Mouse (Mus musculus) forebrain, embryonic 16.5 days (tissue): ENCODE measurements around the gene Dnah11. TPM values are rescaled to one million over a fixed set of nuclear protein-coding genes. Genes with fewer than 3 reads are reported as not detected.

Source experiments
- ATAC-seq: fragments of 200-750 bp; cut with Nextera tagmentation; 2 replicates; pipeline ENCODE4 v1.8.0; 2017; ENCODE audit warnings: mild to moderate bottlenecking, moderate library complexity
- H3K27ac ChIP-seq: fragments of 300-500 bp; sonication (generic); 2 replicates; pipeline ENCODE4 v1.5.1; 2014; ENCODE audit warnings: low read length, control low read depth
- H3K27me3 ChIP-seq: fragments of 300-500 bp; sonication (generic); replicated peaks from 2 replicates; pipeline ENCODE4 v1.6.1; 2014; ENCODE audit warnings: low read length; ENCODE audit not compliant: control insufficient read depth, insufficient read depth
- H3K36me3 ChIP-seq: fragments of 300-500 bp; sonication (generic); 2 replicates; pipeline ENCODE4 v1.6.1; 2014; ENCODE audit not compliant: control insufficient read depth, insufficient read depth
- H3K4me1 ChIP-seq: fragments of 300-500 bp; sonication (generic); replicated peaks from 2 replicates; pipeline ENCODE4 v1.6.1; 2014; ENCODE audit warnings: low read length; ENCODE audit not compliant: control insufficient read depth, insufficient read depth
- H3K4me2 ChIP-seq: fragments of 300-500 bp; sonication (generic); 2 replicates; pipeline ENCODE4 v1.6.1; 2014; ENCODE audit warnings: mild to moderate bottlenecking, low read length, control low read depth
- H3K4me3 ChIP-seq: fragments of 300-500 bp; sonication (generic); replicated peaks from 2 replicates; pipeline ENCODE4 v1.5.1; 2014; ENCODE audit warnings: mild to moderate bottlenecking, low read length, control low read depth
- H3K9ac ChIP-seq: fragments of 300-500 bp; sonication (generic); replicated peaks from 2 replicates; pipeline ENCODE4 v1.6.1; 2014; ENCODE audit warnings: low read depth, low read length, control low read depth
- H3K9me3 ChIP-seq: fragments of 300-500 bp; sonication (generic); 2 replicates; pipeline ENCODE4 v1.6.1; 2016; ENCODE audit warnings: low read length; ENCODE audit not compliant: control insufficient read depth
- WGBS: fragments of 180-500 bp; shearing (Covaris S2); extraction: QIAGEN DNeasy Blood & Tissue Kit; methylation state at CpG from one replicate; pipeline ENCODE4 v1.1.7; 2014; 5-methylcytosine and 5-hydroxymethylcytosine counted together
- polyA plus RNA-seq: library from polyadenylated mRNA; unstranded; fragments of >200 nt; fragmentation: Nextera tagmentation; extraction: Ambion mirVana; gene quantifications from 2 replicates; pipeline ENCODE4 v1.2.1, GENCODE M21; 2015

Gene Dnah11
- polyA plus RNA-seq, 1 experiment from 2014 or later, result 0.13 TPM

GRCm38 (mm10) chr12:117959213-117959612 is 239.6 kb downstream of the Dnah11 start:
- Histone ChIP-seq H3K4me1 (no peaks in the 10 kb centered on the region), H3K4me2 (no peak overlapping the region), H3K27me3 (no peaks in the 10 kb centered on the region), H3K4me3 (no peak overlapping the region), H3K36me3 (no peaks in the 10 kb centered on the region), H3K27ac (no peak overlapping the region), H3K9me3 (no peaks in the 10 kb centered on the region), H3K9ac (no peak overlapping the region)
- ATAC-seq, result no peak

GRCm38 (mm10) chr12:117946823-117947704 is 251.8 kb downstream of the Dnah11 start:
- no peak overlapping the region for H3K4me3 ChIP-seq
- no peak overlapping the region for H3K9ac ChIP-seq
- no peak overlapping the region for H3K4me2 ChIP-seq
- no peak overlapping the region for H3K27ac ChIP-seq
- H3K4me1 ChIP-seq, result no peaks in the 10 kb centered on the region
- ATAC-seq, result no peak
- H3K36me3 ChIP-seq, result no peaks in the 10 kb centered on the region
- H3K27me3 ChIP-seq, result no peaks in the 10 kb centered on the region
- 91% methylated on average over 5 of the region's 5 CpGs for WGBS
- no peaks in the 10 kb centered on the region for H3K9me3 ChIP-seq

DNA sequence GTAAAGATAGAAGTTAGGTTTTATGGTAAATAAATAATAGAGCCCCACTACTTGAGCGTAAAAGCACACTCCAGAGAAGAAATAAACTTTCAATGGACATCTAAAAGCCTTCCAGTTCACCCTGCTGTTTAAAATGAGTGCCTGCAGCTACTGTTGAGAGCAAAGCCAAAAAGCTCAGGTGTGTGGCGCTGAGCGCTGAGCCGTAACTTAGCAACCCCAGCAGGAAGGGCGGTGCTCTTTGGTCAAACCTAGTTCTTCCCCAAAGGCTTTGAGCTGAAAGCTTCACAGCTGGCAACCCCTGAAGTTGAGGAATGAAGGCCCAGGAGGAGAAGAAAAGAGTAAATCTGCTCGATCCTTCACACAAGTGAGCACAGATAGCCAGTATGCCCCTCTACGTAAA is 256.9 kb downstream of the Dnah11 start:
- Histone ChIP-seq H3K4me3 (no peak overlapping the region), H3K27ac (no peak overlapping the region), H3K4me1 (no peaks in the 10 kb centered on the region), H3K9me3 (no peaks in the 10 kb centered on the region), H3K36me3 (no peaks in the 10 kb centered on the region), H3K9ac (no peak overlapping the region), H3K27me3 (no peaks in the 10 kb centered on the region), H3K4me2 (no peak overlapping the region)
- WGBS, result 36% methylated on average over 7 of the region's 7 CpGs
- ATAC-seq, result no peak

DNA sequence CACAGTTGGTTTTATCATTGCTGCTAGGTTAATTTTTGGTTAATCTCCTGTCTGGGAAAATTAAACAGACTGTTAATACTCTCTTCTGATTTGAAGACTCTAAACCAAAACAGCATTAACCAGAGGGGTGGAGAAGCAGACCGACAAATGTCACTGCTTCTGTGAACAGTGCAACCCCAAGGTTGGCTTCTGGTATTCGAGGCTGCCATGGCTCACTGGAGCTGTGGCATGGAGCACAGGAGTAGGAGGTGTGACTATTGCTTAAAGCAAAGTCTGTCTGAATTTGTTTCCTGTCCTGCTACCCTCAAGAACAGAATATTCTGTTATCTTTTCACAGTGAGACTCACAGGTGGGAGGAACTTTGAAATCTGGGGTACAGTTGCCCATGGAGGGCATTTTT is 260.6 kb downstream of the Dnah11 start:
- ATAC-seq, result no peak
- H3K9ac ChIP-seq, result no peak overlapping the region

GRCm38 (mm10) chr12:117932026-117932425 is 266.8 kb downstream of the Dnah11 start:
- ATAC-seq, result no peak
- Histone ChIP-seq H3K4me2 (no peak overlapping the region), H3K27ac (no peak overlapping the region), H3K4me1 (no peaks in the 10 kb centered on the region), H3K36me3 (no peaks in the 10 kb centered on the region), H3K9me3 (no peaks in the 10 kb centered on the region), H3K4me3 (no peak overlapping the region), H3K9ac (no peak overlapping the region), H3K27me3 (no peaks in the 10 kb centered on the region)
- 76% methylated on average over 1 of the region's 1 CpGs for WGBS

More for the DNA sequence above, 260.6 kb downstream of the Dnah11 start:
- Histone ChIP-seq H3K4me2 (no peak overlapping the region), H3K9me3 (no peaks in the 10 kb centered on the region), H3K4me3 (no peak overlapping the region), H3K27me3 (no peaks in the 10 kb centered on the region), H3K36me3 (no peaks in the 10 kb centered on the region), H3K4me1 (no peaks in the 10 kb centered on the region), H3K27ac (no peak overlapping the region)
- 86% methylated on average over 2 of the region's 2 CpGs for WGBS

DNA sequence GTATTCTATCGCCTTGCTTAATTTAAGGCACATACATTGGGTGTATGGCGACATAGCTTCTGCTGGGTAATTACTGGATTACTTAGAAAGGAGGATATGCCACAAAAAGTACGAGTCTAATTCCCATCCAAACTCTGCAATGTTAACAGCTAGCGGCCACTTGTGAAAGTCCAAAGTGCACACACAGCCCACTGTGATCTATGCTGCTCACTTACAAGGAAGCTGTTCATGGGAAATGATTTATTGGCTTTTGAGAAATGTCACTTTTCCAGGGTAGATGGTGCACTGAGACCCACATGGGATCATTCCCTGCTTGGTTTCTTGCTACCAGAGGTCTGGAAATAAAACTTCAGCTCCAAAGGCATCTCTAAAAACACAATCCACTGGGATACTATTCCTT is 269.1 kb downstream of the Dnah11 start:
- Histone ChIP-seq H3K36me3 (no peaks in the 10 kb centered on the region), H3K4me2 (no peak overlapping the region), H3K9ac (no peak overlapping the region), H3K27ac (no peak overlapping the region), H3K4me3 (no peak overlapping the region), H3K9me3 (no peaks in the 10 kb centered on the region), H3K4me1 (no peaks in the 10 kb centered on the region), H3K27me3 (no peaks in the 10 kb centered on the region)
- WGBS, result 87% methylated on average over 4 of the region's 4 CpGs
- ATAC-seq, result no peak

GRCm38 (mm10) chr12:117915826-117916588 is 282.8 kb downstream of the Dnah11 start:
- peak; percentile 50 for ATAC-seq
- H3K36me3 ChIP-seq, result no peaks in the 10 kb centered on the region
- H3K4me3 ChIP-seq, result no peak overlapping the region
- H3K4me2 ChIP-seq, result no peak overlapping the region
- no peak overlapping the region for H3K27ac ChIP-seq
- H3K27me3 ChIP-seq, result no peaks in the 10 kb centered on the region
- H3K9ac ChIP-seq, result no peak overlapping the region
- H3K9me3 ChIP-seq, result no peaks in the 10 kb centered on the region
- peaks cover 11% of the 10 kb centered on the region for H3K4me1 ChIP-seq
- 23% methylated on average over 10 of the region's 10 CpGs for WGBS

GRCm38 (mm10) chr12:117914613-117915245 is 284.1 kb downstream of the Dnah11 start:
- no peak overlapping the region for H3K9ac ChIP-seq
- peaks cover 11% of the 10 kb centered on the region for H3K4me1 ChIP-seq
- WGBS, result 9% methylated on average over 10 of the region's 10 CpGs
- no peaks in the 10 kb centered on the region for H3K36me3 ChIP-seq
- no peak for ATAC-seq
- no peaks in the 10 kb centered on the region for H3K27me3 ChIP-seq
- H3K4me3 ChIP-seq, result no peak overlapping the region
- H3K27ac ChIP-seq, result no peak overlapping the region
- no peak overlapping the region for H3K4me2 ChIP-seq
- no peaks in the 10 kb centered on the region for H3K9me3 ChIP-seq

DNA sequence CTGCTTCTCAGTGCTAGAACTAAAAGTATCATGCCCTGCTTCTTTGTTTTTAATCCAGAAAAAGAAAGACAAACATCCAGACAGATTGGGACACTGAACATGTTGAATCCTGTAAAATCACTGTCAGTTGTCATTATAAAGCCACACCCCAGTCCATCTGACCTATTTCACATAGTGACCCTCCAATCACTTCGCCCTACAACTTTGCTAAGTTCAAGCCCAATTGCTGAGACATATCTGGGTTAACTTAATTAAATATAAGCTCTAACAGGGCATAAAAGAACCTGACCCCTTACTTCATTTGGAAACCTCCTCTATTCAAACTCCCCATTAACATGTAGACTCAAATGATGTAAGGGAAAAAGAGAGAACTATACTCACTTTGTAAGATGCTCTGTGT is 287.4 kb downstream of the Dnah11 start:
- H3K36me3 ChIP-seq, result no peaks in the 10 kb centered on the region
- H3K4me3 ChIP-seq, result no peak overlapping the region
- no peaks in the 10 kb centered on the region for H3K27me3 ChIP-seq
- H3K9ac ChIP-seq, result no peak overlapping the region
- no peak overlapping the region for H3K27ac ChIP-seq
- 82% methylated on average over 1 of the region's 1 CpGs for WGBS
- no peak for ATAC-seq
- no peaks in the 10 kb centered on the region for H3K9me3 ChIP-seq
- H3K4me2 ChIP-seq, result no peak overlapping the region
- peaks cover 11% of the 10 kb centered on the region for H3K4me1 ChIP-seq
